Mouse (Mus musculus) erythroblast, embryonic 14.5 days (primary cell): ENCODE results near the gene Arpc5.

Source experiments
- GATA1 ChIP-seq: IDR thresholded peaks from 2 replicates; pipeline ENCODE4 v1.6.1; 2012; ENCODE audit warnings: low read length, inconsistent platforms, mixed read lengths
- TAL1 ChIP-seq: IDR thresholded peaks from 3 replicates; pipeline ENCODE4 v1.6.1; 2012; ENCODE audit warnings: low read length, inconsistent platforms, mixed read lengths

DNA sequence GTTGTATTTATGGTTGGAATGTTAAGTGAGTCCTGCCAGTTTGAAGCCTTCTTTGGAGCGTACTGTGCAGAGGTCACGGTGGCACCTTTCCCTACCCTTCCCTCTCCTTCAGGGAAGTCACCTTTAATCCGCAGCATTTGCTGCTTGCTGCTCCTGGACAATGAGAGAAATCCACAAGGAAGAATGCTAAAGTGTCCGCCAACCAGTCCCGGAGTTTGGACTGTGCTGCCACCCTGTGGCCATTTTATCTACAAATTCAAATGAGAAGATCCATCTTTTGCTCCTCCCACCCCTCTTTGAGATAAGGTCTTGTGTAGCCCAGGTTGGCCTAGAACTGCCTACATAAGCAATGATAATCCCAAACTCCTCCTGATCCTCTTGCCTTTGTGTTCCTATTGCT, 19.9 kb upstream of the Arpc5 start:
- no peak for TF ChIP-seq TAL1
- TF ChIP-seq GATA1: no peak
